Mouse (Mus musculus) left cerebral cortex, postnatal 36 days (tissue): ENCODE results near the gene Onecut3. TPM values are rescaled to one million over a fixed set of nuclear protein-coding genes. Genes with fewer than 3 reads are reported as not detected.

Experiments used
- DNase-seq, 2 experiments: peaks; one replicate each; pipeline ENCODE4 v3.0.0; 2021 to 2022; ENCODE audit warnings: low spot score in 2 of 2, mixed read lengths in 1 of 2
- intact Hi-C: fragments of 180-260 bp; cut with DNase I; formaldehyde crosslinking; loops from one replicate; pipeline ENCODE4 v1.15.1; 2025
- total RNA-seq, 2 experiments: library from RNA; stranded (reverse); gene quantifications; 2 replicates each; pipeline ENCODE4 v1.2.3; 2021

Gene Onecut3
- total RNA-seq, 2 experiments from 2014 or later, result not detected

- intact Hi-C loops, result loop anchor here (5.0 kb wide), 1 partner anchor 100 kb away; no protein-coding TSS in a partner anchor
- DNase-seq, result no peak
Measured at GRCm38 (mm10) chr10:80546945-80547344, 52.3 kb downstream of the Onecut3 start.

- no peak for DNase-seq
- intact Hi-C loops, result loop anchor here (5.0 kb wide), 1 partner anchor 100 kb away; no protein-coding TSS in a partner anchor
Measured at GRCm38 (mm10) chr10:80547539-80547938, 52.9 kb downstream of the Onecut3 start.

GRCm38 (mm10) chr10:80548428-80549006, 53.9 kb downstream of the Onecut3 start:
- intact Hi-C loops, result loop anchor here (5.0 kb wide), 1 partner anchor 101 kb away; no protein-coding TSS in a partner anchor
- peak; percentile 47 to 54 for DNase-seq

- DNase-seq, result no peak
- intact Hi-C loops, result loop anchor here (5.0 kb wide), 1 partner anchor 102 kb away; no protein-coding TSS in a partner anchor
Measured at GRCm38 (mm10) chr10:80549279-80549678, 54.6 kb downstream of the Onecut3 start.

GRCm38 (mm10) chr10:80552364-80552763, 57.7 kb downstream of the Onecut3 start:
- intact Hi-C loops, result no loop called here
- no peak for DNase-seq

- no peak for DNase-seq
- intact Hi-C loops, result no loop called here
Measured at GRCm38 (mm10) chr10:80553575-80553974, 58.9 kb downstream of the Onecut3 start.

GRCm38 (mm10) chr10:80553997-80554396, 59.4 kb downstream of the Onecut3 start:
- intact Hi-C loops, result no loop called here
- no peak for DNase-seq

- intact Hi-C loops, result no loop called here
- peak; percentile 55 to 64 for DNase-seq
Measured at GRCm38 (mm10) chr10:80557346-80557965, 62.8 kb downstream of the Onecut3 start.

- DNase-seq, result no peak
- intact Hi-C loops, result no loop called here
Measured at GRCm38 (mm10) chr10:80559431-80559830, 64.8 kb downstream of the Onecut3 start.

GRCm38 (mm10) chr10:80560621-80561020, 66.0 kb downstream of the Onecut3 start:
- intact Hi-C loops, result loop anchor here (1.0 kb wide), 1 partner anchor 114 kb away; no protein-coding TSS in a partner anchor
- no peak for DNase-seq

GRCm38 (mm10) chr10:80561116-80561944, 66.7 kb downstream of the Onecut3 start, which contains the start of gene Rexo1:
Rexo1 (minus strand) TSS chr10:80561560.
- intact Hi-C loops, result loop anchor here (1.0 kb wide), 1 partner anchor 115 kb away; no protein-coding TSS in a partner anchor
- DNase-seq, result peak; percentile 93 to 95

GRCm38 (mm10) chr10:80566375-80567092, 71.9 kb downstream of the Onecut3 start:
- DNase-seq, result peak; percentile 85
- intact Hi-C loops, result loop anchor here (1.0 to 5.0 kb wide), 2 partner anchors 11 to 121 kb away; partner anchors contain the start of gene Klf16

Other genes starting within 250 kb of the Onecut3 start
- gene Ndufs7, start 245.7 kb upstream of the Onecut3 start, total RNA-seq, result 100 to 1,000 TPM; 185 to 213 TPM
- gene Gamt, start 233.8 kb upstream of the Onecut3 start, total RNA-seq, result 10 to 100 TPM; 22.5 to 43.9 TPM
- 10 to 100 TPM; 71.7 to 99.0 TPM for gene Dazap1, start 233.3 kb upstream of the Onecut3 start, total RNA-seq
- gene Rps15, start 202.4 kb upstream of the Onecut3 start, total RNA-seq, result 100 to 1,000 TPM; 799 to 946 TPM
- gene Apc2, start 198.9 kb upstream of the Onecut3 start, total RNA-seq, result 100 to 1,000 TPM; 105 to 116 TPM
- gene 2310011J03Rik, start 174.3 kb upstream of the Onecut3 start, total RNA-seq, result 10 to 100 TPM; 26.6 to 30.1 TPM
- gene Pcsk4, start 165.3 kb upstream of the Onecut3 start, total RNA-seq, result 1 to 10 TPM; 4.9 to 6.2 TPM
- gene Reep6, start 164.9 kb upstream of the Onecut3 start, total RNA-seq, result 10 to 100 TPM; 10.6 to 11.5 TPM
- 10 to 100 TPM in 1 of 2 experiments, 1 to 10 TPM in 1; 7.5 to 10.0 TPM for gene Adamtsl5, start 146.4 kb upstream of the Onecut3 start, total RNA-seq
- 10 to 100 TPM; 16.9 to 33.1 TPM for gene Plk5, start 138.4 kb upstream of the Onecut3 start, total RNA-seq
- 10 to 100 TPM; 18.1 to 23.4 TPM for gene Mex3d, start 107.2 kb upstream of the Onecut3 start, total RNA-seq
- gene Mbd3, start 95.3 kb upstream of the Onecut3 start, total RNA-seq, result 100 to 1,000 TPM; 147 to 150 TPM
- gene Uqcr11, start 88.0 kb upstream of the Onecut3 start, total RNA-seq, result 100 to 1,000 TPM; 411 to 444 TPM
- gene Tcf3, start 61.2 kb upstream of the Onecut3 start, total RNA-seq, result 10 to 100 TPM; 26.0 to 28.3 TPM
- under 1 TPM; 0.20 to 0.27 TPM for gene Atp8b3, start 44.3 kb downstream of the Onecut3 start, total RNA-seq
- gene Rexo1, start 66.7 kb downstream of the Onecut3 start, total RNA-seq, result 10 to 100 TPM; 43.5 to 56.8 TPM
- 10 to 100 TPM; 51.6 to 54.2 TPM for gene Klf16, start 82.5 kb downstream of the Onecut3 start, total RNA-seq
- gene Abhd17a, start 95.5 kb downstream of the Onecut3 start, total RNA-seq, result 100 to 1,000 TPM; 181 to 238 TPM
- 10 to 100 TPM; 40.1 to 45.1 TPM for gene Scamp4, start 108.0 kb downstream of the Onecut3 start, total RNA-seq
- gene Adat3, start 108.0 kb downstream of the Onecut3 start, total RNA-seq, result 1 to 10 TPM; 1.7 to 4.0 TPM
- 1 to 10 TPM; 2.6 to 3.6 TPM for gene Gm49322, start 111.2 kb downstream of the Onecut3 start, total RNA-seq
- 100 to 1,000 TPM; 208 to 256 TPM for gene Csnk1g2, start 128.0 kb downstream of the Onecut3 start, total RNA-seq
- gene Btbd2, start 162.2 kb downstream of the Onecut3 start, total RNA-seq, result 100 to 1,000 TPM in 1 of 2 experiments, 10 to 100 TPM in 1; 93.4 to 100 TPM
- 10 to 100 TPM; 39.9 to 42.0 TPM for gene Mknk2, start 183.3 kb downstream of the Onecut3 start, total RNA-seq
- 10 to 100 TPM; 14.0 TPM for gene Mob3a, start 207.1 kb downstream of the Onecut3 start, total RNA-seq
- 10 to 100 TPM; 36.7 to 47.3 TPM for gene Izumo4, start 207.3 kb downstream of the Onecut3 start, total RNA-seq
- gene Ap3d1, start 247.4 kb downstream of the Onecut3 start, total RNA-seq, result 100 to 1,000 TPM; 133 to 160 TPM